In the genomic region with DNA sequence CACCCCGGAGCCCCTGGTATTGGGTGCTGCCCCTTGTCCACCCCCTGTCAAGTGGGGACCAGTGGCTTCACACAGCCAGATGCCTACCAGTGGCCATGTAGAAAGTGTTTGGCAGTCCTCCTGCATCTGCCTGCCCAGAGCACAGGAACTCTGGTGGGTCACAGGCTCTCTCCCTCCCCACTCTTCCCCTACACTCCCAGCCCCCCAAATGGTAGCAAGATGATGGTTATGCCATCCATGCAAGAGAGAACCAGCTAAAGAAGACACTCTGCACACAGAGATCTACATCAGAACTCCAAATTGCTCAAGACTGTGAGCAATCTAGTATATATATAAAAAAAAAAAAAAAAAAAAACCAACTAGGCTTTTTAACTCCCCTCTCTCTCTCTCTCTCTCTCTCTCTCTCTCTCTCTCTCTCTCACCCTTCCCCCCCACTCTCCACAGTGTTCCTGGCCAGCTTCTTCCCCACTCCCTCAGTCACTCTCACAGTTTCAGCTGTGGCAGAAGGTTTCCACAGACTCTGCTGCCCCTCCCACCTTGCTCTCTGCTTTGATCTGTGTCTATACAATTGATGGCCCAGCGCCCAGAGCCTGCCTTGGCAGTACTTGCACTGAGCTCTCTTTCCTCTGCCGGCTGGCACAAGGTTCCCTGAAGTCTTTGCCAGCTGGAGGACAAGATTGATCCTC, we compare ENCODE assay signal across 9 mouse cellular contexts.
DNase-seq lines count a peak whose midpoint lies in the region; ATAC-seq lines count a peak whose summit lies in the region.
"Had no signal": no experiment of that assay in that cellular context is flagged by ENCODE, and none has a peak within 500 bp of the region (broad histone marks: within the 10 kb centered on the region; RNA-seq: fewer than 3 reads in every experiment).

No protein-coding gene starts in this region.

- no peaks in the 10 kb centered on the region for H3K27me3 ChIP-seq in neural tube, embryonic 14.5 days (ENCODE audit: control insufficient read depth, insufficient read depth, low read length)
- H3K27me3 ChIP-seq in embryonic facial prominence, embryonic 15.5 days = no peaks in the 10 kb centered on the region
- H3K27me3 ChIP-seq: liver, embryonic 15.5 days had no signal

- peak; percentile 87; the same call in 1 of the 2 replicates for ATAC-seq in neural tube, embryonic 14.5 days (ENCODE audit: low read depth)
- ATAC-seq in embryonic facial prominence, embryonic 15.5 days (ENCODE audit: insufficient number of reproducible peaks, low FRiP score, low TSS enrichment, low read depth) = peak; percentile 54; the same call in 1 of the 2 replicates

- H3K36me3 ChIP-seq in neural tube, embryonic 14.5 days (ENCODE audit: control insufficient read depth, insufficient read depth, low read length) = no peaks in the 10 kb centered on the region
- H3K36me3 ChIP-seq in embryonic facial prominence, embryonic 15.5 days = no peaks in the 10 kb centered on the region
- H3K36me3 ChIP-seq: liver, embryonic 15.5 days had no signal

- H3K9ac ChIP-seq in neural tube, embryonic 14.5 days (replicated peaks; ENCODE audit: low read depth, low read length) = no peak overlapping the region
- no peak overlapping the region for H3K9ac ChIP-seq in embryonic facial prominence, embryonic 15.5 days
- H3K9ac ChIP-seq: liver, embryonic 15.5 days had no signal

- 64% methylated on average over 3 of the region's 3 CpGs for WGBS in neural tube, embryonic 14.5 days
- WGBS in embryonic facial prominence, embryonic 15.5 days = 56% methylated on average over 3 of the region's 3 CpGs

- H3K4me2 ChIP-seq in neural tube, embryonic 14.5 days (ENCODE audit: low read depth, low read length) = no peak overlapping the region
- no peak overlapping the region for H3K4me2 ChIP-seq in embryonic facial prominence, embryonic 15.5 days (replicated peaks)
- H3K4me2 ChIP-seq: liver, embryonic 15.5 days had no signal

- DNase-seq in neural tube, embryonic 10.5 days (ENCODE audit: extremely low spot score, low spot score) = no peak
- peak; percentile 42 to 57 for DNase-seq in left cerebral cortex, adult 18-20 months (ENCODE audit: low spot score in 2 of 2)
- peak; percentile 66 for DNase-seq in right cerebral cortex, postnatal 4 days
- DNase-seq in heart, postnatal 4 days = no peak
- no peak for DNase-seq in heart, adult 9 months (ENCODE audit: low spot score in 2 of 2)
- no peak for DNase-seq in embryo, embryonic 11 days

- no peak overlapping the region for H3K27ac ChIP-seq in neural tube, embryonic 14.5 days (ENCODE audit: low read depth, low read length)
- H3K27ac ChIP-seq in embryonic facial prominence, embryonic 15.5 days (replicated peaks) = no peak overlapping the region
- H3K27ac ChIP-seq: liver, embryonic 15.5 days had no signal

- H3K9me3 ChIP-seq in neural tube, embryonic 14.5 days (ENCODE audit: control insufficient read depth, low read length) = no peaks in the 10 kb centered on the region
- no peaks in the 10 kb centered on the region for H3K9me3 ChIP-seq in embryonic facial prominence, embryonic 15.5 days (replicated peaks)
- H3K9me3 ChIP-seq: liver, embryonic 15.5 days had no signal

- H3K4me1 ChIP-seq in neural tube, embryonic 14.5 days (ENCODE audit: control insufficient read depth, insufficient read depth, low read length) = no peaks in the 10 kb centered on the region
- H3K4me1 ChIP-seq in embryonic facial prominence, embryonic 15.5 days = no peaks in the 10 kb centered on the region
- H3K4me1 ChIP-seq: liver, embryonic 15.5 days had no signal

- H3K4me3 ChIP-seq in neural tube, embryonic 14.5 days (ENCODE audit: low read depth, low read length) = no peak overlapping the region
- H3K4me3 ChIP-seq in embryonic facial prominence, embryonic 15.5 days (replicated peaks) = no peak overlapping the region
- H3K4me3 ChIP-seq: liver, embryonic 15.5 days had no signal

Comparison
In these comparisons a context has a peak if more than half of its experiments do, and no peak if none do; other contexts are left out.
1. DNase-seq: peak in left cerebral cortex, adult 18-20 months (2 of 2) and right cerebral cortex, postnatal 4 days (single experiment); none in neural tube, embryonic 10.5 days (single experiment), heart, postnatal 4 days (single experiment), heart, adult 9 months (0 of 2) and embryo, embryonic 11 days (single experiment).